Mouse (Mus musculus) testis, adult 2 months (tissue): ENCODE data around the gene Mrpl45. TPM values are rescaled to one million over a fixed set of nuclear protein-coding genes. Genes with fewer than 3 reads are reported as not detected.
"Not testable (repeated sequence)": the region's sequence is repeated elsewhere in the genome, so short reads cannot be mapped to it uniquely, and the experiment has no call there.

Source experiments
- H3K27ac ChIP-seq: fragments of 200-500 bp; 2 replicates; pipeline ENCODE4 v1.5.1; 2012; ENCODE audit warnings: low read depth, low read length; ENCODE audit not compliant: control insufficient read depth, insufficient read depth
- H3K27me3 ChIP-seq: fragments of 200-500 bp; 2 replicates; pipeline ENCODE4 v1.6.1; 2012; ENCODE audit warnings: mild to moderate bottlenecking, low read length, moderate library complexity; ENCODE audit not compliant: control insufficient read depth, insufficient read depth
- H3K36me3 ChIP-seq: fragments of 200-500 bp; 2 replicates; pipeline ENCODE4 v1.6.1; 2012; ENCODE audit warnings: mild to moderate bottlenecking, low read length; ENCODE audit not compliant: control insufficient read depth, insufficient read depth
- H3K4me1 ChIP-seq: fragments of 200-500 bp; 2 replicates; pipeline ENCODE4 v1.6.1; 2012; ENCODE audit warnings: low read length; ENCODE audit not compliant: control insufficient read depth, insufficient read depth
- H3K4me3 ChIP-seq: fragments of 200-500 bp; 2 replicates; pipeline ENCODE4 v1.5.1; 2012; ENCODE audit warnings: low read depth, mild to moderate bottlenecking, low read length, moderate library complexity, mixed read lengths; ENCODE audit not compliant: control insufficient read depth
- CTCF ChIP-seq: fragments of 200-500 bp; IDR thresholded peaks from 2 replicates; pipeline ENCODE4 v1.5.1; 2012; ENCODE audit warnings: low read depth, mild to moderate bottlenecking, inconsistent platforms, low read length, moderate library complexity; ENCODE audit not compliant: control insufficient read depth, insufficient read depth, insufficient replicate concordance
- POLR2A ChIP-seq: fragments of 200-500 bp; IDR thresholded peaks from 2 replicates; pipeline ENCODE4 v1.6.1; 2012; ENCODE audit warnings: low read depth, mild to moderate bottlenecking, inconsistent platforms, low read length, moderate library complexity; ENCODE audit not compliant: control insufficient read depth
- polyA plus RNA-seq: library from polyadenylated mRNA; depleted of rRNA; stranded (reverse); fragments of >200 nt; gene quantifications from 2 replicates; pipeline ENCODE4 v1.2.3, GENCODE M21; 2012

Mrpl45 gene
- polyA plus RNA-seq, 1 experiment = 8.7 TPM

GRCm38 (mm10) chr11:97310895-97311631 is 4.5 kb upstream of the Mrpl45 start:
- TF ChIP-seq POLR2A = no peak
- no peak for TF ChIP-seq CTCF

DNA sequence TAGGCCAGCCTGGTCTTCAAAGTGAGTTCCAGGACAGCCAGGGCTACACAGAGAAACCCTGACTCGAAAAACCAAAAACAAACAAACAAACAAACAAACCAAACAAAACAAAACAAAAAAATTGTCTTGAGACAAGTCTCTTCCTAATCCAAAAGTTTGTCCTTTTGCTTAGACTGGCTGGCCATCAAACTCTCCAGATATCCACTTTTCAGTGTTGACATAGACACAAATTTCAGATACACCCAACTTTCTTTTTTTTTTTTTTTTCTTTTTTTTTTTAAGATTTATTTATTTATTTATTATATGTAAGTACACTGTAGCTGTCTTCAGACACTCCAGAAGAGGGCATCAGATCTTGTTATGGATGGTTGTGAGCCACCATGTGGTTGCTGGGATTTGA is 2.6 kb upstream of the Mrpl45 start:
- H3K27me3 ChIP-seq, H3K27ac ChIP-seq, H3K4me1 ChIP-seq, H3K36me3 ChIP-seq, H3K4me3 ChIP-seq: not testable (repeated sequence)

More at GRCm38 (mm10) chr11:97310895-97311631, 4.5 kb upstream of the Mrpl45 start:
- H3K4me3 ChIP-seq = peak overlapping the region; percentile 23; the same call in 1 of the 2 replicates
- peaks cover 14% of the 10 kb centered on the region for H3K4me1 ChIP-seq
- no peaks in the 10 kb centered on the region for H3K36me3 ChIP-seq
- H3K27ac ChIP-seq = peak overlapping the region; percentile 54; the same call in 1 of the 2 replicates
- H3K27me3 ChIP-seq = peaks cover 2% of the 10 kb centered on the region; the same call in 1 of the 2 replicates

DNA sequence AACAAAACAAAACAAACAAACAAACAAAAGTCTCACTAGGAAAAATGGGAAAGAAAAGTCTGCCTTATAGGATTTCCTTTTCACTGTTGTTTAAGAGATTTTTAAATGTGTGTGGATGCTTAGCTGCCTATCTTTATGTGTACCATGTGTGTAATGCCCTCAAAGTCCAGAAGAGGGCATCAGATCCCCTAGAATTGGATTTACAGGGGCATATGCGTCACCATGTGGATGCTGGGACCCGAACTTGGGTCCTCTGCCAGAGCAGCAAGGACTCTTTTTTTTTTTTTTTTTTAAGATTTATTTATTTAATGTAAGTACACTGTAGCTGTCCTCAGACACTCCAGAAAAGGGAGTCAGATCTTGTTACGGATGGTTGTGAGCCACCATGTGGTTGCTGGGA is 1.4 kb upstream of the Mrpl45 start:
- no peaks in the 10 kb centered on the region for H3K36me3 ChIP-seq
- peak; percentile 23; the same call in 1 of the 2 replicates for TF ChIP-seq CTCF
- no peak for TF ChIP-seq POLR2A
- no peak overlapping the region for H3K4me3 ChIP-seq
- H3K27ac ChIP-seq = no peak overlapping the region
- peaks cover 2% of the 10 kb centered on the region; the same call in 1 of the 2 replicates for H3K27me3 ChIP-seq
- H3K4me1 ChIP-seq = peaks cover 6% of the 10 kb centered on the region

GRCm38 (mm10) chr11:97314751-97315503 is 589 bp upstream of the Mrpl45 start:
- Histone ChIP-seq H3K27me3 (no peaks in the 10 kb centered on the region; the same call in 1 of the 2 replicates), H3K36me3 (no peaks in the 10 kb centered on the region), H3K4me3 (peak overlapping the region; percentile 41), H3K4me1 (no peaks in the 10 kb centered on the region; the same call in none of the 2 replicates), H3K27ac (no peak overlapping the region)
- TF ChIP-seq CTCF (no peak), POLR2A (no peak)

- Histone ChIP-seq H3K27ac (no peak overlapping the region), H3K4me3 (no peak overlapping the region), H3K36me3 (no peaks in the 10 kb centered on the region; the same call in 1 of the 2 replicates), H3K27me3 (no peaks in the 10 kb centered on the region), H3K4me1 (no peaks in the 10 kb centered on the region)
- TF ChIP-seq POLR2A (no peak), CTCF (no peak)
Measured at GRCm38 (mm10) chr11:97321197-97321596, 5.7 kb downstream of the Mrpl45 start.

DNA sequence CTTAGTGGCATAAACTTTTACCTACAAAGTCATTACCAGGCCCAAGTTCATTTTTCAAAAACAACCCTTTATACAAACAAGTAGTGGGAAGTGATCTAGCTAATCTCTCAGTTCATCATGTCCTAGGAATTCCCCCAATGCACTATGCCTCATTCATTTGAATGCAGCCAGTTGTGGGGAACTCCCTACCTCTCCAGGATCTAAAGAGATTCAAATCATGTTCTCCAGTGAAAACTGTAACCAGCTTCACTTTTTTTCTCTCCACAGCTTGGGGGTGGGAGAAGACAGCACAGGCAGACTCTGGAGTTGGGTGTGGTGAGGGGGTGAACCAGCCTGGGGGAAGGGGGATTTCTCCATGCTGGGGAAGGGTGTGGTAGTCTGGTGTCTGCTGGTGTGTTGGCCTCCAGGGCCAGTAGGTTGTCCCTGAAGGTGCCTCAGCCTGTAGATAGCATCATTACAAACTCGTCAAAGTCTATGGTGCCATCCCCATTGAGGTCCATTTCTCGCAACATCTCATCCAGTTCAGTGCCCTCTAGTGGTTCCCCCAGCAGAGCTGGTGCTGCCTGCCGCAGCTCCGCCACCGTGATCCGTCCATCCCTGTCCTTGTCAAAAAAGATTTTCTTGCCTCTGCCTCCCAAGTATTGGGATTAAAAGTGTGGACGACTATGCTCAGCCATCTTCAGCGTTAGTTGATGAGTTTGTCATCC is 6.5 kb downstream of the Mrpl45 start:
- H3K4me3 ChIP-seq, H3K27ac ChIP-seq, H3K27me3 ChIP-seq, H3K4me1 ChIP-seq, H3K36me3 ChIP-seq: not testable (repeated sequence)

- TF ChIP-seq CTCF (no peak), POLR2A (no peak)
- H3K4me3 ChIP-seq = no peak overlapping the region
Measured at GRCm38 (mm10) chr11:97325224-97325623, 9.7 kb downstream of the Mrpl45 start.

More at GRCm38 (mm10) chr11:97325224-97325623, 9.7 kb downstream of the Mrpl45 start:
- no peaks in the 10 kb centered on the region; the same call in 1 of the 2 replicates for H3K36me3 ChIP-seq
- H3K27me3 ChIP-seq = no peaks in the 10 kb centered on the region
- no peaks in the 10 kb centered on the region for H3K4me1 ChIP-seq
- no peak overlapping the region for H3K27ac ChIP-seq
